15 mouse cellular contexts compared by ENCODE assay signal in the genomic region with DNA sequence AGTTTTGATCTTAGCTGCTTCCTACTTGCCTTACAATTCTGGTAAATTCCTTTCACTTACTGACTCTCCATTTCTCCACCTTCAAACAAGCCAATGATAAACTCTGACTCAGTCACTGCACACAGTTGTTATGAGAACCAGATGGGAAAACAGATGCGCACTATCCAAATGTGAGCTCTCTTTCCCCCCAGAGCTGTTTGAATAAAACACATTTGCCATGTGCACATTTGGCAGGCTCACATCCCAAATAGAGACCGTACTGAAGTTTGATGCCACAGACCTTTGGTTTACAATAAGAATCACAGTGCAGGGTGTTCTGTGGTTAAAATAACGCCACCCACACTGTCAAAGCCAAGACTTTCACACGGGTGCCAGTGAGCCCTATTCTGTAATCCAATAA. TPM values are rescaled to one million over a fixed set of nuclear protein-coding genes. Genes with fewer than 3 reads are reported as not detected.
DNase-seq lines count a peak whose midpoint lies in the region; ATAC-seq lines count a peak whose summit lies in the region.
"Had no signal": no experiment of that assay in that cellular context is flagged by ENCODE, and none has a peak within 500 bp of the region (broad histone marks: within the 10 kb centered on the region; RNA-seq: fewer than 3 reads in every experiment).

No protein-coding gene starts in this region.

- H3K9ac ChIP-seq in hindbrain, embryonic 16.5 days (ENCODE audit: low read depth, low read length), result no peak overlapping the region
- H3K9ac ChIP-seq in hindbrain, embryonic 11.5 days (ENCODE audit: low read depth, low read length), result no peak overlapping the region
- H3K9ac ChIP-seq: liver, embryonic 13.5 days; midbrain, embryonic 12.5 days had no signal

- peak; percentile 60; the same call in 1 of the 2 replicates for ATAC-seq in hindbrain, embryonic 16.5 days
- no peak for ATAC-seq in hindbrain, embryonic 11.5 days (ENCODE audit: low FRiP score)

- 63% methylated on average over 4 of the region's 4 CpGs for WGBS in hindbrain, embryonic 16.5 days
- WGBS in hindbrain, embryonic 11.5 days, result 78% methylated on average over 4 of the region's 4 CpGs

- H3K4me3 ChIP-seq in hindbrain, embryonic 16.5 days (ENCODE audit: low read length), result no peak overlapping the region
- no peak overlapping the region for H3K4me3 ChIP-seq in hindbrain, embryonic 11.5 days (ENCODE audit: low read depth, low read length)
- H3K4me3 ChIP-seq: liver, embryonic 13.5 days; midbrain, embryonic 12.5 days had no signal

- no peaks in the 10 kb centered on the region for H3K36me3 ChIP-seq in hindbrain, embryonic 16.5 days (ENCODE audit: control insufficient read depth, insufficient read depth, low read length)
- no peaks in the 10 kb centered on the region for H3K36me3 ChIP-seq in hindbrain, embryonic 11.5 days (ENCODE audit: control insufficient read depth, insufficient read depth, low read length)
- H3K36me3 ChIP-seq: liver, embryonic 13.5 days; midbrain, embryonic 12.5 days had no signal

- DNase-seq in hindbrain, embryonic 11.5 days (ENCODE audit: low spot score), result no peak
- DNase-seq in embryo, embryonic 9.5 days (ENCODE audit: extremely low spot score), result peak; percentile 8
- DNase-seq in layer of hippocampus, adult 9-10 months (ENCODE audit: low spot score), result peak; percentile 58
- DNase-seq in right cerebral cortex, postnatal 10 days (ENCODE audit: low spot score in 2 of 2), result peak; percentile 29 to 39
- no peak for DNase-seq in testis, postnatal 14 days (ENCODE audit: low spot score)
- no peak for DNase-seq in ovary, postnatal 10 days (ENCODE audit: low spot score)
- DNase-seq in urinary bladder, postnatal 10 days (ENCODE audit: low spot score), result no peak
- DNase-seq: cerebellum, postnatal 10 days; kidney, adult 18-20 months; liver, embryonic 13.5 days; retina, postnatal 1 day; thymus, postnatal 25 days had no signal

- no peaks in the 10 kb centered on the region for H3K4me1 ChIP-seq in hindbrain, embryonic 16.5 days (ENCODE audit: control insufficient read depth, insufficient read depth, low read depth, low read length)
- H3K4me1 ChIP-seq in hindbrain, embryonic 11.5 days (replicated peaks; ENCODE audit: control insufficient read depth, insufficient read depth, low read length), result no peaks in the 10 kb centered on the region
- H3K4me1 ChIP-seq: liver, embryonic 13.5 days; midbrain, embryonic 12.5 days had no signal

- no peak overlapping the region for H3K4me2 ChIP-seq in hindbrain, embryonic 16.5 days (ENCODE audit: low read length)
- H3K4me2 ChIP-seq in hindbrain, embryonic 11.5 days (replicated peaks; ENCODE audit: low read depth, low read length), result no peak overlapping the region
- H3K4me2 ChIP-seq: heart, embryonic 11.5 days; liver, embryonic 13.5 days; midbrain, embryonic 12.5 days had no signal

- no peak overlapping the region for H3K27ac ChIP-seq in hindbrain, embryonic 16.5 days (ENCODE audit: low read depth, low read length)
- H3K27ac ChIP-seq in hindbrain, embryonic 11.5 days (ENCODE audit: low read depth, low read length), result no peak overlapping the region
- H3K27ac ChIP-seq: liver, embryonic 13.5 days; midbrain, embryonic 12.5 days had no signal

- no peaks in the 10 kb centered on the region for H3K27me3 ChIP-seq in hindbrain, embryonic 16.5 days (replicated peaks; ENCODE audit: control insufficient read depth, insufficient read depth, low read length)
- H3K27me3 ChIP-seq in hindbrain, embryonic 11.5 days (ENCODE audit: control insufficient read depth, insufficient read depth, low read length), result no peaks in the 10 kb centered on the region
- H3K27me3 ChIP-seq: liver, embryonic 13.5 days; midbrain, embryonic 12.5 days had no signal

- H3K9me3 ChIP-seq in hindbrain, embryonic 16.5 days (ENCODE audit: control insufficient read depth, low read length), result no peaks in the 10 kb centered on the region
- no peaks in the 10 kb centered on the region for H3K9me3 ChIP-seq in hindbrain, embryonic 11.5 days (ENCODE audit: control insufficient read depth, low read length)
- H3K9me3 ChIP-seq: liver, embryonic 13.5 days; midbrain, embryonic 12.5 days had no signal

RNA-seq across cellular contexts. Expression of a gene that starts 43.8 kb away (rescaled TPM):
- polyA plus RNA-seq in hindbrain, embryonic 16.5 days (2015; fragmentation: Nextera tagmentation; extraction: Ambion mirVana), result 30.3 and 32.7 TPM in 2 replicates
- 9.9 and 10.4 TPM in 2 replicates for polyA plus RNA-seq in hindbrain, embryonic 11.5 days (2014; fragmentation: Nextera tagmentation; extraction: Ambion mirVana)

Comparison
In these comparisons a context has a peak if more than half of its experiments do, and no peak if none do; other contexts are left out.
1. DNase-seq: peak in embryo, embryonic 9.5 days (single experiment), layer of hippocampus, adult 9-10 months (single experiment) and right cerebral cortex, postnatal 10 days (2 of 2); none in hindbrain, embryonic 11.5 days (single experiment), testis, postnatal 14 days (single experiment), ovary, postnatal 10 days (single experiment) and urinary bladder, postnatal 10 days (single experiment).